Mouse (Mus musculus) liver, embryonic 16.5 days (tissue): ENCODE measurements around the gene Filip1. TPM values are rescaled to one million over a fixed set of nuclear protein-coding genes. Genes with fewer than 3 reads are reported as not detected.

Experiments
- ATAC-seq: fragments of 200-750 bp; cut with Nextera tagmentation; 2 replicates; pipeline ENCODE4 v1.8.0; 2017; ENCODE audit warnings: low read depth, mild to moderate bottlenecking, moderate number of reproducible peaks, moderate library complexity
- H3K27ac ChIP-seq: fragments of 300-500 bp; sonication (generic); 2 replicates; pipeline ENCODE4 v1.5.1; 2014; ENCODE audit warnings: mild to moderate bottlenecking, low read length
- H3K27me3 ChIP-seq: fragments of 300-500 bp; sonication (generic); 2 replicates; pipeline ENCODE4 v1.6.1; 2014; ENCODE audit warnings: low read depth, low read length, mixed read lengths; ENCODE audit not compliant: control insufficient read depth, insufficient read depth
- H3K36me3 ChIP-seq: fragments of 300-500 bp; sonication (generic); 2 replicates; pipeline ENCODE4 v1.6.1; 2014; ENCODE audit warnings: mild to moderate bottlenecking; ENCODE audit not compliant: control insufficient read depth, insufficient read depth
- H3K4me1 ChIP-seq: fragments of 300-500 bp; sonication (generic); 2 replicates; pipeline ENCODE4 v1.6.1; 2014; ENCODE audit warnings: low read depth, low read length, mixed read lengths; ENCODE audit not compliant: control insufficient read depth
- H3K4me2 ChIP-seq: fragments of 300-500 bp; sonication (generic); 2 replicates; pipeline ENCODE4 v1.6.1; 2014; ENCODE audit warnings: low read depth, low read length, mixed read lengths
- H3K4me3 ChIP-seq: fragments of 300-500 bp; sonication (generic); 2 replicates; pipeline ENCODE4 v1.5.1; 2014; ENCODE audit warnings: low read depth, mild to moderate bottlenecking, low read length
- H3K9ac ChIP-seq: fragments of 300-500 bp; sonication (generic); 2 replicates; pipeline ENCODE4 v1.6.1; 2014; ENCODE audit warnings: low read depth, low read length
- H3K9me3 ChIP-seq: fragments of 300-500 bp; sonication (generic); replicated peaks from 2 replicates; pipeline ENCODE4 v1.6.1; 2016; ENCODE audit warnings: low read length; ENCODE audit not compliant: control insufficient read depth
- WGBS: fragments of 180-500 bp; shearing (Covaris S2); extraction: QIAGEN DNeasy Blood & Tissue Kit; methylation state at CpG from one replicate; pipeline ENCODE4 v1.1.7; 2014; ENCODE audit not compliant: insufficient replicate concordance; 5-methylcytosine and 5-hydroxymethylcytosine counted together
- polyA plus RNA-seq: library from polyadenylated mRNA; unstranded; fragments of >200 nt; fragmentation: Nextera tagmentation; extraction: Ambion mirVana; gene quantifications from 2 replicates; pipeline ENCODE4 v1.2.1, GENCODE M21; 2015

Gene Filip1
- polyA plus RNA-seq, 1 experiment from 2014 or later, result 0.53 TPM

GRCm38 (mm10) chr9:79927156-79927870 lies 85.3 kb downstream of the Filip1 start:
- no peaks in the 10 kb centered on the region for H3K27me3 ChIP-seq
- no peak overlapping the region for H3K4me2 ChIP-seq
- H3K4me1 ChIP-seq, result no peaks in the 10 kb centered on the region
- ATAC-seq, result no peak
- H3K27ac ChIP-seq, result no peak overlapping the region
- no peaks in the 10 kb centered on the region for H3K9me3 ChIP-seq
- no peak overlapping the region for H3K4me3 ChIP-seq
- no peaks in the 10 kb centered on the region for H3K36me3 ChIP-seq
- H3K9ac ChIP-seq, result no peak overlapping the region
- WGBS, result 77% methylated on average over 21 of the region's 21 CpGs

- H3K36me3 ChIP-seq, result no peaks in the 10 kb centered on the region
- no peak overlapping the region for H3K4me3 ChIP-seq
- 64% methylated on average over 9 of the region's 9 CpGs for WGBS
- no peak overlapping the region for H3K27ac ChIP-seq
- no peak overlapping the region for H3K9ac ChIP-seq
- H3K4me1 ChIP-seq, result no peaks in the 10 kb centered on the region
- no peaks in the 10 kb centered on the region for H3K27me3 ChIP-seq
- no peaks in the 10 kb centered on the region for H3K9me3 ChIP-seq
- ATAC-seq, result no peak
- H3K4me2 ChIP-seq, result no peak overlapping the region
Observed at GRCm38 (mm10) chr9:79926464-79927155, 86.0 kb downstream of the Filip1 start.

- Histone ChIP-seq H3K4me2 (no peak overlapping the region), H3K4me1 (no peaks in the 10 kb centered on the region), H3K9me3 (no peaks in the 10 kb centered on the region), H3K36me3 (no peaks in the 10 kb centered on the region), H3K9ac (no peak overlapping the region), H3K27me3 (no peaks in the 10 kb centered on the region), H3K27ac (no peak overlapping the region), H3K4me3 (no peak overlapping the region)
- WGBS, result 70% methylated on average over 4 of the region's 4 CpGs
- no peak for ATAC-seq
Observed at GRCm38 (mm10) chr9:79925950-79926349, 86.7 kb downstream of the Filip1 start.

- no peak for ATAC-seq
- 55% methylated on average over 3 of the region's 3 CpGs for WGBS
- H3K4me3 ChIP-seq, result no peak overlapping the region
- no peaks in the 10 kb centered on the region for H3K27me3 ChIP-seq
- no peak overlapping the region for H3K27ac ChIP-seq
- no peaks in the 10 kb centered on the region for H3K36me3 ChIP-seq
- H3K9ac ChIP-seq, result no peak overlapping the region
- H3K9me3 ChIP-seq, result no peaks in the 10 kb centered on the region
- no peaks in the 10 kb centered on the region for H3K4me1 ChIP-seq
- no peak overlapping the region for H3K4me2 ChIP-seq
Observed at GRCm38 (mm10) chr9:79923262-79923661, 89.4 kb downstream of the Filip1 start.

- H3K27ac ChIP-seq, result no peak overlapping the region
- 69% methylated on average over 6 of the region's 6 CpGs for WGBS
- H3K9ac ChIP-seq, result no peak overlapping the region
- H3K4me3 ChIP-seq, result no peak overlapping the region
- H3K4me2 ChIP-seq, result no peak overlapping the region
- H3K4me1 ChIP-seq, result no peaks in the 10 kb centered on the region
- no peaks in the 10 kb centered on the region for H3K27me3 ChIP-seq
- H3K9me3 ChIP-seq, result no peaks in the 10 kb centered on the region
- no peak for ATAC-seq
- no peaks in the 10 kb centered on the region for H3K36me3 ChIP-seq
Observed at GRCm38 (mm10) chr9:79922493-79922760, 90.2 kb downstream of the Filip1 start.

GRCm38 (mm10) chr9:79921701-79922492 lies 90.8 kb downstream of the Filip1 start:
- no peak for ATAC-seq
- no peaks in the 10 kb centered on the region for H3K4me1 ChIP-seq
- no peaks in the 10 kb centered on the region for H3K36me3 ChIP-seq
- H3K9me3 ChIP-seq, result no peaks in the 10 kb centered on the region
- WGBS, result 48% methylated on average over 10 of the region's 10 CpGs
- no peaks in the 10 kb centered on the region for H3K27me3 ChIP-seq
- H3K27ac ChIP-seq, result no peak overlapping the region
- no peak overlapping the region for H3K4me2 ChIP-seq
- H3K4me3 ChIP-seq, result no peak overlapping the region
- H3K9ac ChIP-seq, result no peak overlapping the region

- H3K27ac ChIP-seq, result no peak overlapping the region
- WGBS, result 51% methylated on average over 5 of the region's 5 CpGs
Observed at GRCm38 (mm10) chr9:79920540-79920933, 92.1 kb downstream of the Filip1 start.

GRCm38 (mm10) chr9:79919750-79920539 lies 92.7 kb downstream of the Filip1 start:
- ATAC-seq, result no peak
- H3K9ac ChIP-seq, result no peak overlapping the region

More at GRCm38 (mm10) chr9:79920540-79920933, 92.1 kb downstream of the Filip1 start:
- H3K27me3 ChIP-seq, result no peaks in the 10 kb centered on the region
- ATAC-seq, result no peak
- H3K4me2 ChIP-seq, result no peak overlapping the region
- H3K36me3 ChIP-seq, result no peaks in the 10 kb centered on the region
- H3K4me1 ChIP-seq, result no peaks in the 10 kb centered on the region
- H3K9ac ChIP-seq, result no peak overlapping the region
- no peaks in the 10 kb centered on the region for H3K9me3 ChIP-seq
- no peak overlapping the region for H3K4me3 ChIP-seq

More at GRCm38 (mm10) chr9:79919750-79920539, 92.7 kb downstream of the Filip1 start:
- H3K4me2 ChIP-seq, result no peak overlapping the region
- H3K27ac ChIP-seq, result no peak overlapping the region
- no peaks in the 10 kb centered on the region for H3K36me3 ChIP-seq
- H3K4me1 ChIP-seq, result no peaks in the 10 kb centered on the region
- no peak overlapping the region for H3K4me3 ChIP-seq
- H3K9me3 ChIP-seq, result no peaks in the 10 kb centered on the region
- WGBS, result 39% methylated on average over 9 of the region's 9 CpGs
- no peaks in the 10 kb centered on the region for H3K27me3 ChIP-seq
